Mouse (Mus musculus): ENCODE data around the gene Pdzd3.

The Pdzd3 gene

GRCm38 (mm10) chr9:44199580-44199979 lies 51.7 kb downstream of the Pdzd3 start:
- DNase-seq (ENCODE audit: low spot score), result no peak

- DNase-seq (ENCODE audit: low spot score), result no peak
Measured at GRCm38 (mm10) chr9:44199166-44199565, 52.1 kb downstream of the Pdzd3 start.

Data from MN1 (cell line).